Mouse (Mus musculus) heart, embryonic 16.5 days (tissue): Measurements from ENCODE around the gene Gm20517. TPM values are rescaled to one million over a fixed set of nuclear protein-coding genes. Genes with fewer than 3 reads are reported as not detected.
"Not testable (repeated sequence)": the region's sequence is repeated elsewhere in the genome, so short reads cannot be mapped to it uniquely, and the experiment has no call there.

Experiments
- ATAC-seq: fragments of 200-750 bp; cut with Nextera tagmentation; replicated peaks from 2 replicates; pipeline ENCODE4 v1.8.0; 2017; ENCODE audit warnings: moderate number of reproducible peaks; ENCODE audit not compliant: insufficient read depth, low FRiP score; ENCODE audit errors: extremely low read depth
- H3K27ac ChIP-seq: fragments of 300-500 bp; sonication (generic); 2 replicates; pipeline ENCODE4 v1.5.1; 2014; ENCODE audit warnings: mild to moderate bottlenecking, low read length, control low read depth, moderate library complexity
- H3K27me3 ChIP-seq: fragments of 300-500 bp; sonication (generic); 2 replicates; pipeline ENCODE4 v1.6.1; 2014; ENCODE audit warnings: low read length, mixed read lengths; ENCODE audit not compliant: control insufficient read depth, insufficient read depth
- H3K36me3 ChIP-seq: fragments of 300-500 bp; sonication (generic); 2 replicates; pipeline ENCODE4 v1.6.1; 2014; ENCODE audit not compliant: control insufficient read depth, insufficient read depth
- H3K4me1 ChIP-seq: fragments of 300-500 bp; sonication (generic); 2 replicates; pipeline ENCODE4 v1.6.1; 2014; ENCODE audit warnings: low read length, mixed read lengths; ENCODE audit not compliant: control insufficient read depth, insufficient read depth
- H3K4me2 ChIP-seq: fragments of 300-500 bp; sonication (generic); 2 replicates; pipeline ENCODE4 v1.6.1; 2014; ENCODE audit warnings: low read depth, mild to moderate bottlenecking, control low read depth, low read length
- H3K4me3 ChIP-seq: fragments of 300-500 bp; sonication (generic); 2 replicates; pipeline ENCODE4 v1.5.1; 2014; ENCODE audit warnings: mild to moderate bottlenecking, control low read depth, low read length
- H3K9ac ChIP-seq: fragments of 300-500 bp; sonication (generic); 2 replicates; pipeline ENCODE4 v1.6.1; 2014; ENCODE audit warnings: low read length, control low read depth
- H3K9me3 ChIP-seq: fragments of 300-500 bp; sonication (generic); replicated peaks from 2 replicates; pipeline ENCODE4 v1.6.1; 2016; ENCODE audit warnings: low read length; ENCODE audit not compliant: control insufficient read depth
- WGBS: fragments of 180-500 bp; shearing (Covaris S2); extraction: QIAGEN DNeasy Blood & Tissue Kit; methylation state at CpG from one replicate; pipeline ENCODE4 v1.1.7; 2014; 5-methylcytosine and 5-hydroxymethylcytosine counted together
- polyA plus RNA-seq: library from polyadenylated mRNA; unstranded; fragments of >200 nt; fragmentation: Nextera tagmentation; extraction: Ambion mirVana; gene quantifications from 2 replicates; pipeline ENCODE4 v1.2.1, GENCODE M21; 2015

Gene Gm20517
- polyA plus RNA-seq, 1 experiment from 2014 or later = 1.0 TPM

DNA sequence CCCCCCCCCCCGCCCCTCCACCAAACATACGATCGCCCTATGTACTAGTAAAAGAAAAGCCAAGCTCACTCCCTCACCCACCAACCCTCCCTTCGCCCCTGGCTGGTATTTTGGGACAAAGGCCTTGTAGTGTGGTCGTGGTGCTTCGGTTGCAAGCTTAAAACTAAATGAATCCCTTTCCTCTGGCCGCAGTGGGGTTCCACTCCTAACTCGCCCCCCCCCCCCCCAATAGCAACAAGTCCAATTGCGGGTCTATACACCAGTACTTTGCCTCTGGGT, 16.5 kb upstream of the Gm20517 start:
- peaks cover 43% of the 10 kb centered on the region for H3K4me1 ChIP-seq

GRCm38 (mm10) chr17:47595248-47596161, 15.9 kb upstream of the Gm20517 start:
- 1% methylated on average over 21 of the region's 21 CpGs for WGBS
- Histone ChIP-seq H3K4me2 (peak overlapping the region; percentile 91), H3K9me3 (no peaks in the 10 kb centered on the region), H3K9ac (peak overlapping the region; percentile 90), H3K27me3 (no peaks in the 10 kb centered on the region), H3K27ac (peak overlapping the region; percentile 98), H3K4me3 (peak overlapping the region; percentile 75), H3K4me1 (peaks cover 43% of the 10 kb centered on the region), H3K36me3 (peaks cover 12% of the 10 kb centered on the region)
- peak; percentile 61 for ATAC-seq

More for the DNA sequence above, 16.5 kb upstream of the Gm20517 start:
- Histone ChIP-seq H3K36me3 (peaks cover 12% of the 10 kb centered on the region), H3K27ac (peak overlapping the region; percentile 98), H3K9me3 (no peaks in the 10 kb centered on the region), H3K4me3 (peak overlapping the region; percentile 75), H3K4me2 (peak overlapping the region; percentile 91), H3K27me3 (no peaks in the 10 kb centered on the region), H3K9ac (peak overlapping the region; percentile 90)
- WGBS = 2% methylated on average over 6 of the region's 9 CpGs
- no peak for ATAC-seq

DNA sequence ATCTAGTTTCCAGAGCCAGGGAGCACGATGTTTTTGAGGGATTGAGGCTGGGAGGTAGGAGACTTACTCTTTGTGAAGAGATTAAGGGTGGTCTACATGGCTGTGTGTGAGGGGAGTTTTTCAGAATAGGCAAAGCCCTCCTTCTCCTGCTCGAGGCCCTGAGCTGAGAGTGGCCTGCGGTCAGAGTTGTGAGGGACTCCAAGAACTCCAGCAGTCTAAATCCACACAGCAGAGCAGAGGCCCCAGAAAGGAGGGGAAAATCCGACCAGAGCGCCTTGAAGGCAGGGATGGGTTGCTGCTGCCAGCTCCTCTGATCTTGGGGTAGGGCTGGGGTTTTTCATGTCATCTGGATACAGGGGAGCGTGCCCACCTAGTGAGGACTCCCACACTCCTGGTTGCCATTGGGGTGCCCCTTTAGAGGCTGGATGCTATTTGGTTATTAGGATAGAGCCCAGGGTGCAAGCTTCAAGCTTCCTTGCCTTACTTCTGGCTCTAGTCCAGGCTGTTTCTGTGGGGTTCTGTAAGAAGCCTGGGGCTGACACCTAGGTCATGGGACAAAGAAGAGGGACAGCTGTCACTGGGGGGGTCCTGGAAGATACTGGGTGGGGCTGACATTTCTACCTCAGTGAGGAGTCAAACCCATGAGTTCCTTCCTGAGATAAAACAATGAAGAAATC, 15.1 kb upstream of the Gm20517 start:
- peak overlapping the region; percentile 98 for H3K27ac ChIP-seq
- no peaks in the 10 kb centered on the region for H3K9me3 ChIP-seq
- H3K4me3 ChIP-seq = peak overlapping the region; percentile 75
- peaks cover 43% of the 10 kb centered on the region for H3K4me1 ChIP-seq
- H3K4me2 ChIP-seq = peak overlapping the region; percentile 91
- H3K36me3 ChIP-seq = peaks cover 17% of the 10 kb centered on the region
- no peaks in the 10 kb centered on the region for H3K27me3 ChIP-seq
- no peak for ATAC-seq
- peak overlapping the region; percentile 90 for H3K9ac ChIP-seq
- 23% methylated on average over 6 of the region's 6 CpGs for WGBS

DNA sequence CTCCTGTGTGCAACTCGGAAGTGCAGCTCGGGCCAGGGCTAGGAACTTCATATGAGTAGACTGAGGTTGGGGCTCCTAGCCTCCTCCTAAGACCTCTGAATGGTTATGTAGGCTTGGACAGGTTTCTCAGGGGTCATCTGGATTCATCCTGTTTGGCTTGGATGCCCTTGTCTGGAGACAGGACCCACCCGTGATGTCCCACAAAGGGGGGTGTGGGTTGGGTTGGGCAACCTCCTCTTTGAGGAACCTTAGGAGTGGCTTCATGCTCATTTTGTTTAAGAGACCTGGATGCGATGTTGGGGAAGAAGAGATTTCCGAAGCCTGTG, 14.6 kb upstream of the Gm20517 start:
- H3K27ac ChIP-seq = peak overlapping the region; percentile 98
- WGBS = 45% methylated on average over 5 of the region's 5 CpGs
- no peaks in the 10 kb centered on the region for H3K27me3 ChIP-seq
- peaks cover 43% of the 10 kb centered on the region for H3K4me1 ChIP-seq
- peaks cover 22% of the 10 kb centered on the region for H3K36me3 ChIP-seq
- H3K4me2 ChIP-seq = peak overlapping the region; percentile 91
- H3K9ac ChIP-seq = peak overlapping the region; percentile 90
- no peaks in the 10 kb centered on the region for H3K9me3 ChIP-seq
- no peak for ATAC-seq
- H3K4me3 ChIP-seq = peak overlapping the region; percentile 75

DNA sequence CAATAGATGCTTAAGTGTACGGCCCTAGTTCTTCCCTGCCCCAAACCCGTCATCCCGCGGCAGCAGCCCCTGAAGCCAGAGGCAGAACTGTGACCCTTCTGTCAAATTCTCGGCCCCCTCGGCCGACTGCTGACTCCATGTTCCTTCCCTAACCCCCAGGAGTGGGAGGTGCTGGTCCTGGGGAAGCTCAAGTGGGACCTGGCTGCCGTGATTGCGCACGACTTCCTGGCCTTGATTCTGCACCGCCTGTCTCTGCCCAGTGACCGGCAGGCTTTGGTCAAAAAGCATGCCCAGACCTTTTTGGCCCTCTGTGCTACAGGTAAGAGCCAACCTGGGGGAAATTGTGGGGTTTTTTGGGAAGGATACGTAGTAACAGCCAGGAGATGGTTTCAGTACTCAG, 14.1 kb upstream of the Gm20517 start:
- peak overlapping the region; percentile 98 for H3K27ac ChIP-seq
- H3K4me2 ChIP-seq = peak overlapping the region; percentile 91
- 42% methylated on average over 13 of the region's 13 CpGs for WGBS
- peak overlapping the region; percentile 90 for H3K9ac ChIP-seq
- ATAC-seq = no peak
- H3K27me3 ChIP-seq = no peaks in the 10 kb centered on the region
- H3K4me1 ChIP-seq = peaks cover 43% of the 10 kb centered on the region
- no peaks in the 10 kb centered on the region for H3K9me3 ChIP-seq
- peak overlapping the region; percentile 75; the same call in 1 of the 2 replicates for H3K4me3 ChIP-seq
- peaks cover 26% of the 10 kb centered on the region for H3K36me3 ChIP-seq

- peaks cover 37% of the 10 kb centered on the region for H3K4me1 ChIP-seq
- H3K9ac ChIP-seq = peak overlapping the region; percentile 90
- no peaks in the 10 kb centered on the region for H3K27me3 ChIP-seq
- H3K36me3 ChIP-seq = peaks cover 30% of the 10 kb centered on the region
- no peak for ATAC-seq
- peak overlapping the region; percentile 98 for H3K27ac ChIP-seq
- WGBS = 17% methylated on average over 10 of the region's 10 CpGs
- no peaks in the 10 kb centered on the region for H3K9me3 ChIP-seq
- H3K4me2 ChIP-seq = peak overlapping the region; percentile 91
- H3K4me3 ChIP-seq = no peak overlapping the region
These were observed 13.4 kb upstream of the Gm20517 start for GRCm38 (mm10) chr17:47597838-47598579.

GRCm38 (mm10) chr17:47598580-47599304, 12.6 kb upstream of the Gm20517 start:
- H3K9me3 ChIP-seq, H3K27me3 ChIP-seq, H3K4me2 ChIP-seq, ATAC-seq, H3K4me3 ChIP-seq, H3K9ac ChIP-seq: not testable (repeated sequence)
- Histone ChIP-seq H3K36me3 (peaks cover 32% of the 10 kb centered on the region), H3K4me1 (peaks cover 37% of the 10 kb centered on the region), H3K27ac (peak overlapping the region; percentile 98)
- WGBS = 69% methylated on average over 10 of the region's 10 CpGs

DNA sequence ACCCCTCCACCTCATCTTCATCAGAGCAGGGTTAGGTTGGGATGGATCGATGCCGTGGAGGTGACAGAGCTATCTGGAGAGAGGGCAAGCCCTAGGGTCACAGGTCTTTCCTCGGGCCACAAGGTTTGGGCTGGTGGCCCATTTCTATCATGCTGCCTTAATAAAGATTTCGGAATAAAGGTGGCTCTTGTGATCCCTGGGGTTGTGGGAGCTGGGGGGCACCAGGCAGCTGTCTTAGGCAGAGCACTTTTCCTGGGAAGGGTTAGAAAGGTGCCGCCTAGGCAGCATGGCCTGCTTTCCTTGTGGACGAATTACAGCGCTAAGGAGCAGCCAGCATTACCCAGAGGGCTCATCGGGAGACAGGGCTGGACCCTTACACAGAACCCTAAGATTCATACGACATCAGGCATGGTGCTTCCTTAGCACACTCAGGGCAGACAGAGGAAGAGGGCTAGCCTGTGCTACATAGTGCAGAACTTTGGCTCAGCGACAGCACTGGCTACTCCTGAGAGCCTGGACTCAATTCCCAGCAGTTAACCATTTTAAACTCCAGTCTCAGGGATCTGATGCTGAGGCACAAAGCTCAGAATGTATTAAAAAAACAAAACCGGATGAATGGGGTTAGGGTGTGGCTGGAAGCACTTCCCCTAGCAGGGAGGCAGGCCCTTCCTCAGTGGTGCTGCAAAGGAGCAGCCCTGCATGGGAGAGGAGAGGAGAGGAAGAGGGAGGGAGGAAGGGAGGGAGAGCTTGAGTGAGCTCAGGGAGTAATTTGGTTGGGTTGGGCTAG, 11.7 kb upstream of the Gm20517 start:
- Histone ChIP-seq H3K27ac (peak overlapping the region; percentile 76), H3K36me3 (peaks cover 41% of the 10 kb centered on the region), H3K9ac (no peak overlapping the region), H3K4me3 (no peak overlapping the region), H3K27me3 (no peaks in the 10 kb centered on the region), H3K9me3 (no peaks in the 10 kb centered on the region), H3K4me2 (no peak overlapping the region), H3K4me1 (peaks cover 37% of the 10 kb centered on the region)
- ATAC-seq = no peak
- 70% methylated on average over 11 of the region's 11 CpGs for WGBS
